Mouse (Mus musculus) lung, adult 2 months (tissue): ENCODE results near the gene Pkd1l3. TPM values are rescaled to one million over a fixed set of nuclear protein-coding genes. Genes with fewer than 3 reads are reported as not detected.

Experiments used
- DNase-seq: peaks from one replicate; pipeline ENCODE4 v3.0.0; 2022
- H3K4me1 ChIP-seq: fragments of 200-500 bp; 2 replicates; pipeline ENCODE4 v1.6.1; 2011; ENCODE audit warnings: low read length; ENCODE audit not compliant: control insufficient read depth, insufficient read depth
- H3K4me3 ChIP-seq: fragments of 200-500 bp; replicated peaks from 2 replicates; pipeline ENCODE3; 2011; ENCODE audit warnings: low read depth, mild to moderate bottlenecking, control low read depth, low read length; ENCODE audit errors: extremely low read depth
- CTCF ChIP-seq: fragments of 200-500 bp; IDR thresholded peaks from 2 replicates; pipeline ENCODE4 v1.5.1; 2011; ENCODE audit warnings: mild to moderate bottlenecking, low read length, control low read depth; ENCODE audit not compliant: insufficient read depth
- POLR2A ChIP-seq: fragments of 200-500 bp; IDR thresholded peaks from 2 replicates; pipeline ENCODE4 v1.6.1; 2011; ENCODE audit warnings: low read depth, mild to moderate bottlenecking, control low read depth, low read length, borderline replicate concordance; ENCODE audit errors: extremely low read depth
- WGBS: fragments of 180-500 bp; shearing (Covaris S2); methylation state at CpG from one replicate; pipeline ENCODE4 v1.1.7; 2018; 5-methylcytosine and 5-hydroxymethylcytosine counted together
- polyA plus RNA-seq: library from polyadenylated mRNA; depleted of rRNA; stranded (reverse); fragments of >200 nt; gene quantifications from 2 replicates; pipeline ENCODE4 v1.2.3, GENCODE M21; 2012

The Pkd1l3 gene
- polyA plus RNA-seq, 1 experiment, result 0.08 TPM

DNA sequence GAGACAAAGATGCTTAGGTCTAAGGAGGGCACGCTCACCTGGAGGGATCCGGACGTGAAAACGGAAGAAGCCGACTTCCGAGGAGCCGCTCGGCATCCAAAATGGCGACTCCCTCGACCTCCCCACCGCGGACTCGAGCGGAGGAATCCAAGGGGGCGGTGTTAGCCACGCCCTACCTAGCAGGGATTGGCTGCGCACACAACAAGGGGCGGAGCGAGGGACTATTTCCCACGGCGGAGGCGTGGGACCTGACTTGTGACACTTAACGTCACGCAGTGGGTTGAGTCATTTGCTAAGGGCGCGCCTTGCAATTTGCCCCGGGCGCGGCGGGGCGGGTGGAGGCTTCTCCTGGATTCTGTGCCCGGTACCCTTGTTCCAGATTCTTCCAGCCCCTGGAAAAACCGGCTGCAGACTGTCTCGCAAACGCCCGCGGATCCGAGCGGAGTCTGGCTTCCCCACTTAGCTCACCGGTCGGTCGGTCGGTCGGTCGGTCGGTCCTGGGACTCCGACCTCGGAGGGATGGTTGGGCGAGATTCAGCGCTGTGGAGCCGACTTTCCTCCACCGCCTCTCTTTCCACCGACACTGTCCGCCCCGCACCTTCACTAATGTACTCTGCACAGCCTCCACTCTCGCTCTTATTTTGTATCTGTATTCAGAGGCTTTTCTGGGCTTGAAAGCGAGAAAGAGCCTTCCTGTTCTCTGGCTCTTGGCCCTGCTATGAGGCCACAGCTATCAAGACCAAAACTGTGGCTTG lies 79.0 kb downstream of the Pkd1l3 start, which contains the start of gene Ist1:
TSS of gene Ist1 (minus strand) at position 115 of the 755 bp plus-strand sequence.
- under 1% methylated on average over 57 of the region's 57 CpGs for WGBS
- Histone ChIP-seq H3K4me3 (peak within 1 kb of the TSS; percentile 79), H3K4me1 (peaks cover 9% of the 10 kb centered on the region; the same call in 1 of the 2 replicates)
- TF ChIP-seq CTCF, result no peak
- TF ChIP-seq POLR2A, result peak; percentile 94
- peak; percentile 99 for DNase-seq

DNA sequence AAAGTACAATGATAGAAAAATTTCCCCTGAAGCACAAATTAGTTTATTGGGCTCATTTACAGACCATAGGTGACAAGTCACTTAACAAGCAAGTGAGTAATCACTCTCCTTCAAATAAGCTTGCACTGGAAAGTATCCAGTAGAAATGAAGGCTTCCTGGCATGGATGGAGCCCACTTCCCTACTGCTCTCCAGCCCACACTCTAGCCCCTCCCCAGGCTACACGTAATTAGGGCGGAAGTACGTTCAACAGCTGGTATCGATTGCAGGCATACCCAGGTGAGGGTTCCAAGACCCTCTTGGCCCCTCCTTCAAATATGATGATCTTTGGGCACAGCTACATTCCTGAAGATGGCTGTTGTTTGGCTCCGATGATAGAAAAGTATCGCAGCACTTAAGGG lies 79.8 kb downstream of the Pkd1l3 start:
- H3K4me1 ChIP-seq, result peaks cover 9% of the 10 kb centered on the region; the same call in 1 of the 2 replicates
- no peak overlapping the region for H3K4me3 ChIP-seq
- no peak for TF ChIP-seq CTCF
- no peak for TF ChIP-seq POLR2A
- no peak for DNase-seq
- 56% methylated on average over 6 of the region's 6 CpGs for WGBS

DNA sequence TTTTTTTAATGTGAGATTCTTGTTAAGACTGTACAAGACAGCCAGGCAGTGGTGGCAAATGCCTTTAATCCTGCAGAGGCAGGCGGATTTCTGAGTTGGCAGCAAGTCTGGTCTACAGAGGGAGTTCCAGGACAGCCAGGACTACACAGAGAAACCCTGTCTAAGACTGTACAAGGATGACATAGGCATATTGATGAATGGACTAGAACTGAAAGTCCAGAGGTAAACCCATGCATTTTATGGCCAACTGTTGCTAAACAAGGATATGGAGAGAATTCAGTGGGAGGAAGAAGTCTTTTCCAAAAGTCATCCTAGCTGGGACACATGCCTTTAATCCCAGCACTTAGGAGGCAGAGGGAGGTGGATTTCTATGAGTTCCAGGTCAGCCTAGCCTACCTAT lies 83.4 kb downstream of the Pkd1l3 start:
- DNase-seq, result no peak
- no peak for TF ChIP-seq POLR2A
- no peak for TF ChIP-seq CTCF
- 71% methylated on average over 1 of the region's 1 CpGs for WGBS
- H3K4me3 ChIP-seq, result no peak overlapping the region
- H3K4me1 ChIP-seq, result no peaks in the 10 kb centered on the region

DNA sequence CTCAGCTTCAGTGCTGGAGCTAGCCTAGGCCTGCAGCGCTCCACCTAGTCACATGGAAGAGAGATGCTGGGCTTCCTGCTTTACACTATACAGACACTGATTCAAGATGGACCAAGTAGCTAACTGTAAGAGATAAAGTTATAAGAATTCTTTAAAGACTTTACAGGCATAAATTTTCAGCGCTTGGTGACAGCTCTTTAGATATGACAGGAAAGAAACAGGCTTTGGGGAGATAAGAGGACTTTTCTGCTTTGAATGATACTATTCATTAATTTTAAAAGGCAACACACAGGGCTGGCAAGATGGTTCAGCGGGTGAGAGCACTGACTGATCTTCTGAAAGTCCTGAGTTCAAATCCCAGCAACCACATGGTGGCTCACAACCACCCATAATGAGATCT lies 84.2 kb downstream of the Pkd1l3 start:
- no peak for DNase-seq
- no peak overlapping the region for H3K4me3 ChIP-seq
- no peaks in the 10 kb centered on the region for H3K4me1 ChIP-seq
- TF ChIP-seq POLR2A (no peak), CTCF (no peak)
- WGBS, result 89% methylated on average over 3 of the region's 3 CpGs

DNA sequence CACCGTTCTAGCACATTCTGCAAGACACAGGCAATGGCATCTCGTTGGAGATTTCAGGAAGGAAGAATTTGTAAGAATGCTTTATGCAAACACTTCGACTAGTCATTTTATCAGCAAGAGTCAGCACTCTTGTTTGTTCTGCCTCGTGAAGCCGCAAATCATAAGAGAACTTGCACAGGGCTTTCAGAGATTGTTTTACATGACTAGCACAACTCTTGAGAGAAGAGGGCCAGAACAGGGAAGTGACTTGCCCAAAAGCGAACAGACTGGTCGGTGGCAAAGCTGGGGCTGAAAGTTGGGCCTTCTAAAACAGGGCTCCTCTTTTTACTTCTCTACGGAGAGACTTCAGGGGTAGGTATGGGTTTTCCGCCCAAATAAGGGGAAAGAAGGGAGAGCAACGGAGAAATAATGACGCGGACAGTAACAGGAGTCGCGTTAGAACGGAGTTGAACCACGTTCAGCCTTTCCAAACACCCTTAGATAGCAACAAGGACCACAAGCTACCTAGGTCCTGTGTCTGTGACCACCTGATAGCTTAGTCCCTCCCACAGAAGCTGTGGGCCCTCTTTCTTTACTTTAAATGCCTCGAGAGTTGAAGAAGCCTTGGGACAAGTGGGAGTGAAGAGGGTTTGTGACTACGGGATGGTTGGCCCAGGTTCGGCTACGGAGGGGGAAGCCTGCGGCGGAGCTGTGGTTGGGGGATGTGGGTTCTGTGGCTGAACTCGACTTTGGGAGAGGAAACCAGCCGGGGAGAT lies 90.4 kb downstream of the Pkd1l3 start:
- 8% methylated on average over 24 of the region's 24 CpGs for WGBS
- peak; percentile 55 for DNase-seq
- peak overlapping the region; percentile 65 for H3K4me3 ChIP-seq
- TF ChIP-seq POLR2A, result no peak
- TF ChIP-seq CTCF, result no peak
- 0 out of 2 replicates have a peak, but pooled peaks cover 7% of the 10 kb centered on the region for H3K4me1 ChIP-seq

DNA sequence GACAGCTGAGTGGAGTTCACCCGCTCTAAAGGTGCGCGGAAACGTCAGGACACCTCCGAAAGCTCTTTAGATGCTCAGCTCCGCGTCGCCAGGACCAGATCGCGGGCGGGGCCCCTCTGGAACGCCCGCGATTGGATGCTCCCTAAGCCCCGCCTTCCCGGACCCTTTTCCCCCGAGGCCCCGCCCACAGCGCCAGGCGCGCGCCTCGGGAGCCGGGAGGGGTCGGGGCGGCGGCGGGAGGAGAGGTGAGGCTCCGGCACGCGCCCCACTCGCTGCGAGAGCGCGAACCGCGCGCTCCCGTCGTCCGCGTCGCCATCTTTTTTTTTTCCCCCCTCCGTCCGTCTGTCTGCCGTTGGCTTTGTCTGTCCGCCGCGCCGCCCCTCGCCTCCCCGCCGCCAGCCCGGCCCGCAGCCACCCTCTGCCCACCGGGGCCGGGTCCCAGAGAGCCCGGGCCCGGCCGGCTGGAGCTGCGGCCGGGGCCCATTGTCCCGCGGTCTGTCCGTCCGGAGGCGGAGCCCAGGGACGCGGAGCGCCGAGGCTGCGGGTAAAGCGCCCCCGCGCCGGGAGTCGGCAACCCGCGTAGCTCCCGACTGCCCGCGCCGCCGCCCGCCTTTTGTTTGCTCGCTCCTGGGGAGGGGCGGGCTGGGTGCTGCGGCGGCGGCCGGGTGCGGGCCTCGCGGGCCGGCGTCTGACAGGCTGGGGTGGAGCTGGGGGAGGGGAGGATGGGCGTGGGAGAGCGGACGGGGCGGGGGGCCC lies 91.2 kb downstream of the Pkd1l3 start, which contains the start of gene Zfp821:
TSS of gene Zfp821 (plus strand) at position 227 of the 756 bp plus-strand sequence.
- H3K4me3 ChIP-seq, result peak within 1 kb of the TSS; percentile 65
- TF ChIP-seq CTCF (no peak), POLR2A (peak; percentile 49; the same call in 1 of the 2 replicates)
- WGBS, result under 1% methylated on average over 84 of the region's 100 CpGs
- 0 out of 2 replicates have a peak, but pooled peaks cover 7% of the 10 kb centered on the region for H3K4me1 ChIP-seq
- peak; percentile 91 for DNase-seq

DNA sequence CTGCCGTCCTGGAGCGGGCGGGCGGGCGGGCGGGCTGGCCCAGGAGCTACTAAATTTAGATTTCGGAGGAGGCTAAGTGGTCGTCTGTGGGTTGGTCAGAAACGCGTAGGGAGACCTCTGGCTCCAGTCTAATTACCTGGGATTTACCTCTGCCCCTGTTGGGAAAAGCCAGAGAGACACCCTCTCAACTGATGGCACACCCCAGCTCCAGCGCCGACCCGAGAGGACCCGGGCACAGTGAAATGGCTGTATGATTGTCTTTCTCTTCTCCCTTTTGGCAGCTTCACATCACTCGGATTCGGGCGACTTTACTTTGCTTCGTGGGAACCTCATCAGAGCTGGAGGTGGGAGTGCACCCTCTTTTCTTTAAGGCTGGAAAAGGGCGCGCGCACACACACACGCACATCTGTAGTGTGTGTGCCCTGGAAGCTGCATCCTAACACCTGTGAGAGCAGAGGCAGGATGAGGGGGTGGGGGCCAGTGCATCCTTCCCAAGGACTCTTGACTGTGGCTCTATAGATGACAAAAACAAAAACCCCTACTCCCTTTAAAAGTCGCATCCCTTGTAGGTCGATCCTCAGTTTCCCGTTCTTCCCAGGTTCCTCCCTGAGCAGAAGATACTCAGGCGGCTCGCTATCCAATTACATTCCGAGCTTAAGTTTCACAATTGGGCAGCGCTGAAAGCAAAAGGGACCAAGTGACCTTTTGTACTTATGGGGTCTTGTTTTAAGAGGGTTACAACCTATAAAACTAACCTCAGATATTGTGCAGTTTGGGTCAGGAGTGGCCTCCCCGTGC lies 92.0 kb downstream of the Pkd1l3 start:
- 5% methylated on average over 25 of the region's 30 CpGs for WGBS
- DNase-seq, result peak; percentile 43
- TF ChIP-seq POLR2A, result no peak
- TF ChIP-seq CTCF, result no peak
- Histone ChIP-seq H3K4me1 (0 out of 2 replicates have a peak, but pooled peaks cover 7% of the 10 kb centered on the region), H3K4me3 (peak overlapping the region; percentile 54)

DNA sequence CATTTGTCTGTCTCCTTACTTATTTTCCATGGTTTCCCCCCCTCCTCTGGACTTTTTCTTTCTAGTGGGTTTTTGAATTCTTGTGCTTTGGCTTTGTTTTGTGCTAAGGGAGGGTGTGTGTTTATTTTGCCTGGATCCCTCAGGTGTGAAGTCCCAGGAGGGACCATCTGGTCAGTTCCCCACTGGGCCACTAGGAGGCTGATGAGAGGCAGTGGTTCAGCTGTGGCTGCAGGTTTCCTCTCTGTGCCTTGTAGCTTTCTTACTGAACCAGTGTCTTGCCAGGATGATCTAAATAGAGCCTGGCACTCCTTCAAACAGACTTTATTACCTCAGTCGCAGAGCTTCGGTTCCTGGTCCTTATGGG lies 92.5 kb downstream of the Pkd1l3 start:
- 20% methylated on average over 2 of the region's 2 CpGs for WGBS
- peak; percentile 96 for TF ChIP-seq CTCF
- no peak for TF ChIP-seq POLR2A
- no peak overlapping the region for H3K4me3 ChIP-seq

DNA sequence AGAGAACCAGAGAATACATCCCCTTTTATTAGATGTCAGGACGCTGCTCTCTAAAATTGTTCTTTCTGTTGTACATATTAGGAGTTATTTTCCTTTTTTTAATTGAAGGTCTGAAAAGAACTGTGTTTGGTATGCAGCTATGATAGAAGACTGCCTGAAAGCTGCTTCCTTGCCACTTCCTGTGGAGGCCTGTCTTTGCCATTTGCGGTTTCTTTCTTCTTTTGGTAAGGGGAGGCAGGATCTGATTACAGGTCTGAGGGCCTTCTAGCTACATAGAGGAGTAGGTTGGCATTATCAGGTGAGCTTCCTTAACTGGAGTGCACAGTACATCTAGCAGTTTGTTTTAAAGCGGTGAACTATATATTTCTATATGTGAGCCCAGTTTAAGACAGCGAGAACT lies 93.6 kb downstream of the Pkd1l3 start:
- WGBS, result 90% methylated on average over 4 of the region's 4 CpGs
- no peak for DNase-seq
- Histone ChIP-seq H3K4me3 (no peak overlapping the region), H3K4me1 (0 out of 2 replicates have a peak, but pooled peaks cover 7% of the 10 kb centered on the region)
- TF ChIP-seq CTCF, result no peak
- TF ChIP-seq POLR2A, result no peak

More for the DNA sequence above, 92.5 kb downstream of the Pkd1l3 start:
- peak; percentile 74 for DNase-seq
- 0 out of 2 replicates have a peak, but pooled peaks cover 7% of the 10 kb centered on the region for H3K4me1 ChIP-seq

DNA sequence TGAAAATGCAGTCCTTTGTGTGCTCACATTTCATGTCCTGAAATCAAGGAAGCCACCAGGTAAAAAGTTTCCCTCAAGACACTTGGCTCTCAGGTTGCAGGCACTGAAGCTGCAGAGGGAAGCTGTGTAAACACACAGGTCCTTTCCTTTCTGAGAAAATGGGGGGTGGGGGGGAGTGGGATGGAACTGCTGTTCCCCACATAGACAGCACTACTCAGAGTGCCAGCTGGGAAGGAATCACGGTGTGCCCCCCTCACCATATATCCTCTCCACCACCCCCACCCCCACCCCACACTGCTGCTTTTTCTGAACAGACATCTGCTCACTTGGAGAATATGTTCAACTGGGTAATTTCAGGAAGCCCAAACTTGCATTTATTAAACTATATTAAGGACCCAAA lies 98.2 kb downstream of the Pkd1l3 start:
- Histone ChIP-seq H3K4me3 (no peak overlapping the region), H3K4me1 (no peaks in the 10 kb centered on the region)
- TF ChIP-seq CTCF (no peak), POLR2A (no peak)
- WGBS, result 76% methylated on average over 1 of the region's 1 CpGs
- no peak for DNase-seq
